Mouse (Mus musculus): ENCODE measurements around the gene Cyp4f16.
A peak's percentile ranks its signal among the peaks of the same experiment; 100 is the strongest.
"Not testable (repeated sequence)": the region's sequence is repeated elsewhere in the genome, so short reads cannot be mapped to it uniquely, and the experiment has no call there.

Gene Cyp4f16

GRCm38 (mm10) chr17:32536051-32536866 lies at the start of gene Cyp4f16:
Gene Cyp4f16 (plus strand): TSS chr17:32536558.
- peak; percentile 79 for ATAC-seq (ENCODE audit: low TSS enrichment)

GRCm38 (mm10) chr17:32492349-32492980 lies 43.9 kb upstream of the Cyp4f16 start:
- ATAC-seq (ENCODE audit: low TSS enrichment) = no peak

GRCm38 (mm10) chr17:32494601-32495000 lies 41.8 kb upstream of the Cyp4f16 start:
- ATAC-seq (ENCODE audit: low TSS enrichment) = peak; percentile 93

- ATAC-seq (ENCODE audit: low TSS enrichment) = not testable (repeated sequence)
Measured at GRCm38 (mm10) chr17:32500511-32500910, 35.8 kb upstream of the Cyp4f16 start.

GRCm38 (mm10) chr17:32501051-32501450 lies 35.3 kb upstream of the Cyp4f16 start:
- ATAC-seq (ENCODE audit: low TSS enrichment) = no peak

- no peak for ATAC-seq (ENCODE audit: low TSS enrichment)
Measured at GRCm38 (mm10) chr17:32503111-32503510, 33.2 kb upstream of the Cyp4f16 start.

- ATAC-seq (ENCODE audit: low TSS enrichment) = no peak; the same call in 1 of the 2 replicates
Measured at GRCm38 (mm10) chr17:32505851-32506728, 30.3 kb upstream of the Cyp4f16 start, which contains the start of gene Cyp4f17. Gene Cyp4f17 (plus strand): TSS chr17:32506050.

- ATAC-seq (ENCODE audit: low TSS enrichment) = no peak
Measured at GRCm38 (mm10) chr17:32506729-32507245, 29.6 kb upstream of the Cyp4f16 start.

- no peak for ATAC-seq (ENCODE audit: low TSS enrichment)
Measured at GRCm38 (mm10) chr17:32516126-32516525, 20.2 kb upstream of the Cyp4f16 start.

GRCm38 (mm10) chr17:32521981-32522380 lies 14.4 kb upstream of the Cyp4f16 start:
- ATAC-seq (ENCODE audit: low TSS enrichment) = no peak

GRCm38 (mm10) chr17:32522386-32522785 lies 14.0 kb upstream of the Cyp4f16 start:
- ATAC-seq (ENCODE audit: low TSS enrichment) = no peak

GRCm38 (mm10) chr17:32522816-32523215 lies 13.5 kb upstream of the Cyp4f16 start:
- ATAC-seq (ENCODE audit: low TSS enrichment) = no peak

- no peak for ATAC-seq (ENCODE audit: low TSS enrichment)
Measured at GRCm38 (mm10) chr17:32523895-32524294, 12.5 kb upstream of the Cyp4f16 start.

GRCm38 (mm10) chr17:32526341-32526740 lies 10.0 kb upstream of the Cyp4f16 start:
- not testable (repeated sequence) for ATAC-seq (ENCODE audit: low TSS enrichment)

GRCm38 (mm10) chr17:32527748-32528147 lies 8.6 kb upstream of the Cyp4f16 start:
- ATAC-seq (ENCODE audit: low TSS enrichment) = no peak

GRCm38 (mm10) chr17:32528408-32529337 lies 7.7 kb upstream of the Cyp4f16 start:
- peak; percentile 95 for ATAC-seq (ENCODE audit: low TSS enrichment)

GRCm38 (mm10) chr17:32532356-32532755 lies 4.0 kb upstream of the Cyp4f16 start:
- ATAC-seq (ENCODE audit: low TSS enrichment) = not testable (repeated sequence)

GRCm38 (mm10) chr17:32534068-32534467 lies 2.3 kb upstream of the Cyp4f16 start:
- ATAC-seq (ENCODE audit: low TSS enrichment) = no peak

GRCm38 (mm10) chr17:32536867-32537250 lies 501 bp downstream of the Cyp4f16 start:
- ATAC-seq (ENCODE audit: low TSS enrichment) = no peak

GRCm38 (mm10) chr17:32544792-32545191 lies 8.4 kb downstream of the Cyp4f16 start:
- ATAC-seq (ENCODE audit: low TSS enrichment) = not testable (repeated sequence)

- ATAC-seq (ENCODE audit: low TSS enrichment) = not testable (repeated sequence)
Measured at GRCm38 (mm10) chr17:32550377-32550776, 14.0 kb downstream of the Cyp4f16 start.

Measured in frontal cortex, adult (tissue).